In genomic region chr2:32150135-32150534, GRCm38 (mm10) we compare ENCODE assay signal across 8 mouse cellular contexts. TPM values are rescaled to one million over a fixed set of nuclear protein-coding genes. Genes with fewer than 3 reads are reported as not detected.
DNase-seq lines count a peak whose midpoint lies in the region; ATAC-seq and TF ChIP-seq lines count a peak whose summit lies in the region.

No protein-coding gene starts in this region.

- peak overlapping the region; percentile 95 for H3ac ChIP-seq in myocyte (ENCODE audit: control insufficient read depth, insufficient read length)

- H3K36me3 ChIP-seq in forebrain, embryonic 10.5 days (replicated peaks), result no peaks in the 10 kb centered on the region
- H3K36me3 ChIP-seq in intestine, embryonic 15.5 days, result no peaks in the 10 kb centered on the region
- no peaks in the 10 kb centered on the region for H3K36me3 ChIP-seq in myocyte (ENCODE audit: control insufficient read depth, insufficient read depth)

- peak overlapping the region; percentile 97; the same call in 1 of the 2 replicates for H3K9ac ChIP-seq in intestine, embryonic 15.5 days

- H3K4me3 ChIP-seq in left cerebral cortex, adult 2 months, result peak overlapping the region; percentile 49
- H3K4me3 ChIP-seq in forebrain, embryonic 10.5 days, result peak overlapping the region; percentile 97
- H3K4me3 ChIP-seq in intestine, embryonic 15.5 days (replicated peaks), result no peak overlapping the region
- peak overlapping the region; percentile 89 for H3K4me3 ChIP-seq in myocyte

- intact Hi-C loops in left cerebral cortex, adult 2 months (cut with DNase I), result loop anchor here (2.0 kb wide), 1 partner anchor 25 kb away; no protein-coding TSS in a partner anchor
- intact Hi-C loops in left cerebral cortex, postnatal 10 days (cut with DNase I), result loop anchor here (5.0 kb wide), 1 partner anchor 42 kb away; no protein-coding TSS in a partner anchor

- H3K79me2 ChIP-seq in myocyte (ENCODE audit: control insufficient read depth, insufficient read depth), result peaks cover 38% of the 10 kb centered on the region

- WGBS in forebrain, embryonic 10.5 days, result 11% methylated on average over 1 of the region's 1 CpGs
- 29% methylated on average over 1 of the region's 1 CpGs for WGBS in intestine, embryonic 15.5 days

- DNase-seq in left cerebral cortex, adult 2 months (ENCODE audit: extremely low spot score in 1 of 2, low spot score in 2 of 2), result no peak
- no peak for DNase-seq in left cerebral cortex, postnatal 10 days (ENCODE audit: extremely low spot score in 1 of 2, low spot score in 2 of 2)
- no peak for DNase-seq in forebrain, embryonic 10.5 days (ENCODE audit: extremely low spot score, low spot score)
- no peak for DNase-seq in adrenal gland, adult 2 months
- no peak for DNase-seq in retina, embryonic 14.5 days (ENCODE audit: low spot score)
- DNase-seq in kidney, adult 18-20 months, result no peak

- no peak for TF ChIP-seq POLR2A in myocyte (IDR thresholded peaks at IDR 0.05; ENCODE audit: insufficient read length, low read depth)

- H3K27me3 ChIP-seq in forebrain, embryonic 10.5 days (ENCODE audit: poor library complexity, severe bottlenecking), result no peaks in the 10 kb centered on the region
- H3K27me3 ChIP-seq in intestine, embryonic 15.5 days (replicated peaks), result no peaks in the 10 kb centered on the region
- H3K27me3 ChIP-seq in myocyte (ENCODE audit: control insufficient read depth, insufficient read depth, insufficient read length), result no peaks in the 10 kb centered on the region

- peak overlapping the region; percentile 89 for H3K27ac ChIP-seq in left cerebral cortex, adult 2 months
- H3K27ac ChIP-seq in forebrain, embryonic 10.5 days, result peak overlapping the region; percentile 100
- H3K27ac ChIP-seq in intestine, embryonic 15.5 days, result no peak overlapping the region

- TF ChIP-seq CTCF in left cerebral cortex, adult 2 months (IDR thresholded peaks at IDR 0.05), result no peak

- peak overlapping the region; percentile 90 for H3K4me2 ChIP-seq in intestine, embryonic 15.5 days (replicated peaks)
- peak overlapping the region; percentile 60 for H3K4me2 ChIP-seq in myocyte (ENCODE audit: low read depth)

- H3K9me3 ChIP-seq in forebrain, embryonic 10.5 days, result no peaks in the 10 kb centered on the region
- H3K9me3 ChIP-seq in intestine, embryonic 15.5 days, result no peaks in the 10 kb centered on the region

- H3K4me1 ChIP-seq in forebrain, embryonic 10.5 days, result peaks cover 43% of the 10 kb centered on the region
- H3K4me1 ChIP-seq in intestine, embryonic 15.5 days (replicated peaks), result peaks cover 27% of the 10 kb centered on the region

- no peak for ATAC-seq in intestine, embryonic 15.5 days

TF ChIP-seq in myocyte, 11 proteins besides CTCF, POLR2A, EP300 and RAD21:
- peak; percentile 3 for TF ChIP-seq SRF (IDR thresholded peaks at IDR 0.05; ENCODE audit: control insufficient read depth, insufficient read length, low read depth)
- TF ChIP-seq USF1 (IDR thresholded peaks at IDR 0.05; ENCODE audit: low read depth), result no peak
- no peak for TF ChIP-seq E2F4 (IDR thresholded peaks at IDR 0.05; ENCODE audit: insufficient read depth)
TF ChIP-seq in myocyte: peak in this region for 1.

RNA-seq across cellular contexts. Expression of gene Prrc2b, which starts 0.7 kb away (rescaled TPM):
- total RNA-seq in left cerebral cortex, adult 2 months (2021), result 100 to 1,000 TPM; 268 to 280 TPM
- 100 to 1,000 TPM; 274 to 285 TPM for total RNA-seq in left cerebral cortex, postnatal 10 days (2021)
- 48.2 and 50.1 TPM in 2 replicates for polyA plus RNA-seq in forebrain, embryonic 10.5 days (2016; fragmentation: Nextera tagmentation; extraction: Ambion mirVana)
- 32.5 and 36.1 TPM in 2 replicates for polyA plus RNA-seq in intestine, embryonic 15.5 days (2015; fragmentation: Nextera tagmentation; extraction: Ambion mirVana)
- 76.2 TPM for polyA plus RNA-seq in myocyte (2012; fragmentation: generic; extraction: Trizol)
- 100 to 1,000 TPM in 1 of 2 experiments, 10 to 100 TPM in 1; 93.5 to 104 TPM for total RNA-seq in adrenal gland, adult 2 months (2021)
- 70.0 and 82.7 TPM in 2 replicates for polyA plus RNA-seq in adrenal gland, adult 2 months (2012; rRNA removed)

RNA-seq across cellular contexts. Expression of gene Plpp7, which starts 54.8 kb away (rescaled TPM):
- total RNA-seq in left cerebral cortex, adult 2 months (2021), result 10 to 100 TPM; 26.8 to 29.3 TPM
- 10 to 100 TPM; 18.7 to 22.9 TPM for total RNA-seq in left cerebral cortex, postnatal 10 days (2021)
- 4.8 and 5.3 TPM in 2 replicates for polyA plus RNA-seq in forebrain, embryonic 10.5 days (2016; fragmentation: Nextera tagmentation; extraction: Ambion mirVana)
- 4.3 and 4.5 TPM in 2 replicates for polyA plus RNA-seq in intestine, embryonic 15.5 days (2015; fragmentation: Nextera tagmentation; extraction: Ambion mirVana)
- polyA plus RNA-seq in myocyte (2012; fragmentation: generic; extraction: Trizol), result 60.6 TPM
- total RNA-seq in adrenal gland, adult 2 months (2021), result 1 to 10 TPM; 4.0 to 4.2 TPM
- polyA plus RNA-seq in adrenal gland, adult 2 months (2012; rRNA removed), result 35.8 and 42.0 TPM in 2 replicates
